Comparison of ENCODE assay signal across 30 mouse cellular contexts in genomic region chr16:23922906-23923305, GRCm38 (mm10). TPM values are rescaled to one million over a fixed set of nuclear protein-coding genes. Genes with fewer than 3 reads are reported as not detected.
DNase-seq lines count a peak whose midpoint lies in the region; ATAC-seq and TF ChIP-seq lines count a peak whose summit lies in the region.
"Had no signal": no experiment of that assay in that cellular context is flagged by ENCODE, and none has a peak within 500 bp of the region (broad histone marks: within the 10 kb centered on the region; RNA-seq: fewer than 3 reads in every experiment).

No protein-coding gene starts in this region.

- in situ Hi-C loops in ES-E14 (cut with MboI; ENCODE audit: low sequenced_read_pairs in 2 of 2, unreplicated experiment in 2 of 2) = no loop called here

- no peaks in the 10 kb centered on the region for H3K36me3 ChIP-seq in ES-E14 (ENCODE audit: control insufficient read depth, insufficient read depth, low read length, poor library complexity, severe bottlenecking)
- H3K36me3 ChIP-seq in heart, embryonic 12.5 days = no peaks in the 10 kb centered on the region
- H3K36me3 ChIP-seq in forebrain, embryonic 11.5 days (ENCODE audit: control insufficient read depth, insufficient read depth, low read length) = no peaks in the 10 kb centered on the region
- H3K36me3 ChIP-seq: G1E had no signal

- H3K4me1 ChIP-seq in ES-E14 (ENCODE audit: control insufficient read depth in 2 of 2, insufficient read depth in 2 of 2, low read length in 2 of 2, poor library complexity in 1 of 2) = peaks cover 2 to 5% of the 10 kb centered on the region in 2 experiments; a peak in 2 of 4 replicates
- no peaks in the 10 kb centered on the region for H3K4me1 ChIP-seq in heart, embryonic 12.5 days (replicated peaks)
- H3K4me1 ChIP-seq in forebrain, embryonic 11.5 days (replicated peaks; ENCODE audit: control insufficient read depth, insufficient read depth, low read length) = no peaks in the 10 kb centered on the region

- no peak overlapping the region for H3K4me3 ChIP-seq in ES-E14 (ENCODE audit: insufficient read depth in 1 of 2, low read depth in 1 of 2, low read length in 2 of 2, poor library complexity in 1 of 2, severe bottlenecking in 1 of 2)
- H3K4me3 ChIP-seq in heart, embryonic 12.5 days = no peak overlapping the region
- H3K4me3 ChIP-seq in forebrain, embryonic 11.5 days (ENCODE audit: low read depth, low read length) = no peak overlapping the region

- peak; percentile 72 for DNase-seq in ES-CJ7 (ENCODE audit: low read depth, low spot score)
- DNase-seq in ES-E14 (ENCODE audit: low read depth, low spot score) = no peak
- DNase-seq in R1 (ENCODE audit: low read depth, low spot score) = peak; percentile 92
- DNase-seq in ZHBTc4 (ENCODE audit: low read depth, low spot score) = peak; percentile 84
- DNase-seq in gastrocnemius, adult 8-10 months (ENCODE audit: low spot score in 2 of 2) = no peak
- no peak for DNase-seq in forebrain, embryonic 11.5 days (ENCODE audit: low spot score)
- no peak for DNase-seq in gastrocnemius, postnatal 10 days
- DNase-seq: adrenal gland, adult 2 months; adrenal gland, adult 8-10 months; adrenal gland, postnatal 10 days; adrenal gland, postnatal 14 days; adrenal gland, postnatal 25 days; adrenal gland, postnatal 36 days; B cell, adult 2 months; cerebellum, adult 11 months; cerebellum, adult 11-12 months; cerebellum, adult 18-20 months; cerebellum, adult 2 months; cerebellum, adult 8-10 months; cerebellum, adult 9-10 months had no signal

- no peaks in the 10 kb centered on the region for H3K9me3 ChIP-seq in ES-E14 (ENCODE audit: control insufficient read depth, insufficient read depth, low read depth, low read length)
- no peaks in the 10 kb centered on the region for H3K9me3 ChIP-seq in heart, embryonic 12.5 days (replicated peaks)
- H3K9me3 ChIP-seq in forebrain, embryonic 11.5 days (ENCODE audit: control insufficient read depth, low read length) = no peaks in the 10 kb centered on the region

- 71% methylated on average over 1 of the region's 1 CpGs for WGBS in heart, embryonic 12.5 days
- WGBS in forebrain, embryonic 11.5 days = 77% methylated on average over 1 of the region's 1 CpGs

- no peak overlapping the region for H3K9ac ChIP-seq in ES-E14 (ENCODE audit: insufficient read depth, low read depth, low read length, poor library complexity, severe bottlenecking)
- H3K9ac ChIP-seq in heart, embryonic 12.5 days = no peak overlapping the region
- H3K9ac ChIP-seq in forebrain, embryonic 11.5 days (ENCODE audit: low read length) = no peak overlapping the region

- ATAC-seq in heart, embryonic 12.5 days (ENCODE audit: insufficient number of reproducible peaks, low FRiP score) = no peak
- no peak for ATAC-seq in forebrain, embryonic 11.5 days (replicated peaks; ENCODE audit: low FRiP score)
- ATAC-seq: activated CD4-positive, CD25-positive, alpha-beta regulatory T cell, adult 4 months; CD4-positive, CD25-positive, alpha-beta regulatory T cell, adult 4 months; Patski had no signal

- 0 out of 2 replicates have a peak, but pooled peaks cover 5% of the 10 kb centered on the region for H3K27me3 ChIP-seq in heart, embryonic 12.5 days (replicated peaks)
- no peaks in the 10 kb centered on the region for H3K27me3 ChIP-seq in forebrain, embryonic 11.5 days (ENCODE audit: control insufficient read depth, insufficient read depth, low read length)

- H3K27ac ChIP-seq in ES-E14 (ENCODE audit: insufficient read depth, low read depth, low read length, poor library complexity, severe bottlenecking) = peak overlapping the region; percentile 73; the same call in 1 of the 2 replicates
- H3K27ac ChIP-seq in heart, embryonic 12.5 days (ENCODE audit: poor library complexity, severe bottlenecking) = no peak overlapping the region
- H3K27ac ChIP-seq in forebrain, embryonic 11.5 days (ENCODE audit: low read depth, low read length) = no peak overlapping the region

- H3K4me2 ChIP-seq in heart, embryonic 12.5 days = no peak overlapping the region
- H3K4me2 ChIP-seq in forebrain, embryonic 11.5 days (ENCODE audit: low read depth, low read length, severe bottlenecking) = no peak overlapping the region

TF ChIP-seq in ES-E14, 5 proteins besides CTCF, POLR2A, EP300 and RAD21:
- no peak for TF ChIP-seq MAFK (IDR thresholded peaks at IDR 0.05; ENCODE audit: insufficient read depth, low read depth, low read length)
- TF ChIP-seq HCFC1 (IDR thresholded peaks at IDR 0.05; ENCODE audit: borderline replicate concordance, insufficient read depth, low read length) = no peak
- no peak for TF ChIP-seq ZC3H11A (IDR thresholded peaks at IDR 0.05; ENCODE audit: borderline replicate concordance, low read depth, low read length)
- no peak for TF ChIP-seq ZNF384 (IDR thresholded peaks at IDR 0.05; ENCODE audit: low read depth, low read length)
- TF ChIP-seq CHD2 (IDR thresholded peaks at IDR 0.05; ENCODE audit: low read depth, low read length) = no peak

RNA-seq across cellular contexts. Expression of gene Rtp2, which starts 9.3 kb away (rescaled TPM):
- 0.18 TPM in 1 of 2 replicates, not detected in the other for total RNA-seq in ES-E14 (2012; rRNA removed)
- not detected in 2 replicates for polyA plus RNA-seq in heart, embryonic 12.5 days (2016; fragmentation: Nextera tagmentation; extraction: Ambion mirVana)
- not detected for total RNA-seq in gastrocnemius, adult 8-10 months (2022)
- not detected in 2 replicates for polyA plus RNA-seq in forebrain, embryonic 11.5 days (2014; fragmentation: Nextera tagmentation; extraction: Ambion mirVana)
- not detected for total RNA-seq in gastrocnemius, postnatal 10 days (2021)
- total RNA-seq: adrenal gland, adult 18-20 months; adrenal gland, adult 2 months; adrenal gland, adult 8-10 months; adrenal gland, postnatal 10 days; adrenal gland, postnatal 14 days; adrenal gland, postnatal 25 days; adrenal gland, postnatal 36 days; adrenal gland, postnatal 4 days; CH12.LX; G1E; MEL had no signal
- polyA plus RNA-seq: activated CD4-positive, CD25-positive, alpha-beta regulatory T cell, adult 4 months; adrenal gland, adult 2 months; C2C12; cerebellum, adult 2 months; G1E; Patski had no signal

RNA-seq across cellular contexts. Expression of gene Sst, which starts 32.1 kb away (rescaled TPM):
- total RNA-seq in ES-E14 (2012; rRNA removed) = 0.37 TPM in 1 of 2 replicates, not detected in the other
- 0.26 TPM in 1 of 2 replicates, not detected in the other for polyA plus RNA-seq in heart, embryonic 12.5 days (2016; fragmentation: Nextera tagmentation; extraction: Ambion mirVana)
- not detected for total RNA-seq in gastrocnemius, adult 8-10 months (2022)
- 5.7 and 9.4 TPM in 2 replicates for polyA plus RNA-seq in forebrain, embryonic 11.5 days (2014; fragmentation: Nextera tagmentation; extraction: Ambion mirVana)
- total RNA-seq in gastrocnemius, postnatal 10 days (2021) = under 1 TPM in 1 of 2 experiments, not detected in 1; 0.38 TPM
- total RNA-seq: adrenal gland, adult 18-20 months; adrenal gland, postnatal 14 days; adrenal gland, postnatal 25 days; adrenal gland, postnatal 36 days; CH12.LX; G1E; MEL had no signal
- polyA plus RNA-seq: activated CD4-positive, CD25-positive, alpha-beta regulatory T cell, adult 4 months; adrenal gland, adult 2 months; C2C12; CD4-positive, CD25-positive, alpha-beta regulatory T cell, adult 4 months; G1E; Patski had no signal

Comparison
In these comparisons a context has a peak if more than half of its experiments do, and no peak if none do; other contexts are left out.
1. DNase-seq: peak in ES-CJ7 (single experiment), R1 (single experiment) and ZHBTc4 (single experiment); none in ES-E14 (single experiment), gastrocnemius, adult 8-10 months (0 of 2), forebrain, embryonic 11.5 days (single experiment) and gastrocnemius, postnatal 10 days (single experiment).